Mouse (Mus musculus) bone marrow, adult 2 months (tissue): ENCODE results near the gene Fbxl15.

Experiments
- CTCF ChIP-seq: fragments of 200-500 bp; IDR thresholded peaks from 2 replicates; pipeline ENCODE4 v1.5.1; 2011; ENCODE audit warnings: low read length, control low read depth; ENCODE audit not compliant: control insufficient read depth, insufficient read depth
- POLR2A ChIP-seq: fragments of 200-500 bp; IDR thresholded peaks from 2 replicates; pipeline ENCODE4 v1.6.1; 2011; ENCODE audit warnings: low read depth, mild to moderate bottlenecking, control low read depth, low read length, borderline replicate concordance; ENCODE audit not compliant: control insufficient read depth

DNA sequence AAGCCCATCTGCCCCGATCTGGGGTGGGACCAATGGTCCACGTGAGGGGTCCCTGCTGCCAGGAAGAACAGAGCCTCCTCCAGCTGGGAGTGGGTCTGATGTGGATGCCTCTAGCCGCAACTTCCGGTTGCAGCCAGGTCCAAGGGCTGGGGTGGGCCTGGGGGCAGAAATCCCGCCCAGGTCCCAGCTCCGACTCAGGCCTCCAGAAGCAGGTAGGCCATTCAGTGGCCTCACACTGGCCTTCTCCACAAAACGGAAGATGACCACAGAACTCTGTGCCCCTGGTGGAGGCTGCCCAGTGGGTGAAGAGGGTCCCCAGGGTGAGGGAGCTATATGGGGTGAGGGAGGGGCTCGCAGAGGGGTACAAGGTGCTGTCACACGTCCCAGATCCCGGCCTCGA is 3.6 kb upstream of the Fbxl15 start:
- TF ChIP-seq POLR2A (no peak), CTCF (no peak)
